Mouse (Mus musculus) 416B (cell line): ENCODE measurements around the gene Pprc1.
A peak's percentile ranks its signal among the peaks of the same experiment; 100 is the strongest.

Source experiments
- DNase-seq: peaks from one replicate; pipeline ENCODE4 v3.0.0; 2011; ENCODE audit warnings: low read depth

Gene Pprc1

DNA sequence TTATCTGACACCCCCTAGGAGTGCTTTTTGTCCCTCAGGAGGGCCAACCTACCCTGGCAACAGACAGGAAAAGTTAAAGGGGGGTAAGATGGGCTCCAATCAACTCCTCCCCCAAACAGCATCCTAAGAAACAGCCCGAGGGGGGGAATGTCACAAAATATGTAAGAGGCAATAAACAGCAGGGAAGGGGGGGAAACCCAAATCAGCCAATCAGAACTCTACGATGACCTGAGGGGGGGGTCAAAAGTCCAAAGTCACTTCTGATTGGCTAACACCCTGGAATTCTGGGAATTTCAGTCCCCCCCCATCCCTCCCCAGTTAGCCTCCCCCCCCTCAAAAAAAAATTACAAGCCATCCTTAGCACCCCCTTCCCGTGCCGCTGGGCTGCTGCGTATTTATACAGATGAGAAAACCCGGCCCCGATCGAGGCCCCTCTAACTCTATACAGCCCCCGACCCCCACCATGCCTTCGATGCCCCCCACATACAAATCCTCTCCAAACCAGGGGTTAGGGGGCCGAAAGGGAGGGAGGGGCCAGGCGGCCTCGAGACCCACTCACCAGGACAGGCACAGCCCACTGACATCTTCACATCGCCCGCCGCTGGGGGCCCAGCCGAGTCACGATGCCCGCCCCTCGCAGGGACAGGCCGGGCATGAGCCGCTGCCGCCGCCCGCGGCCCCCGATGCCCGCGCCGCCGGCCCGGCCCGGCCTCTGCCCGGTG is at the start of gene Pprc1:
Gene Pprc1 (plus strand): TSS at position 616 of the 722 bp plus-strand sequence.
- DNase-seq = peak; percentile 87

DNA sequence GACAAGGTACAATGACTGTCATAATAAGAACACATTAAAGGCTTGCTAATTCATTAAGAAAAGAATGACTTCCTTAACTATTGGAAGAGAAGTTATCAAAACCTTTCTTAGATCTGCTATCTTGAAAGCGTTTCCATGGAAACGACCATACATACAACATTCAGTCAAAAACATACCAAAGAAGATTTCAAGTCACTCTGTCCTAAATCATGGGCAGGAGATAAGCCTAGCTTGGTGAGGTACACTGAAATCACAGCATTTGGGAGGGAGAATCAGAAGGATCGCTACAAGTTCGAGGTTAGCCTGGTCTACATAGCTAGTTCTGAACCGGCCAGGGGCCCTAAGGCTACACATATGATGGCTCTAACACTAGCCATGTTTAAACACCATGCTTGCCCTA is 47.3 kb upstream of the Pprc1 start:
- peak; percentile 49 for DNase-seq

DNA sequence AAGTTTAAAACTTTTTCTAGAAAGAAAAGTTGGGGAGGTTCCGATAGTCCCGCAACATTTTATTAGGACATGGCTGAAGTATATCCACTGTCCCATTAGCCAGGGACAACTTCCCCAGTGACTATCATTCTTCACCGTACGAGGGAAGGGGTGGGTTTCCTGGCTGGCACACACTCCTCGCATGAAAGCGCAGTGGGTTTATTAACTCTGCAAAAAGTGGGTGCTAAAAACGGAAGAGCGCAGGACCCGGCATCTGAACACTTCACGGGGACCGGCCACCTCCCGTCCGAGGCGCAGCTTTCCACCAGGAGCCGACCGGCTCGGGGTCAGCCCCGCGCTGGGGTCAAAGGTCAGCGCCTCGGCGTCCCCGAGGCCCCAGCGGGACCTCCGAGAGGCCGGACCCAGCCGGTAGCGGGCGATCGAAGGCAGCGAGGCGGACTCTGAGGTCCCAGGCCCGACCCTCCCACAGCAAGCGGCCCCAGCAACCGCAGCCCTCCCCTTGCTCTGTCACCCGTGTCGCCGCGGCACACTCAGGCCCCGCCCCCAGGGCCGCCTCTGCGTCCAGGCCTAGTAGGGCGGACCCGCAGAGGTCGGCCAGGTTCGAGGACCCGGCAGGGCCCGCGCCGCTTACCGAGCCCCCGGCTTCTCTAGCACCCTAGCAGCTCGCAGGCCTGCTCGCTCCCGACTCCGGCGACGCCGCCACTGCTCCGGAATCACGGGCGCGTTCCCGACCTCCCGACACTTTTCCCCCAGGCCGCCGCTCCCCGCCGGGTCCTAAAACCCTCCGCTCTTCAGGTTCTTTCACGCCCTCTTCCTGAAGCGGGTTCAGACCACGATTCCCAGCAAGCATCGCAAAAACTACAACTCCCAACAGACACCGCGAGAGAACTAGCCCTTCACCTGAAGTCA is 46.6 kb upstream of the Pprc1 start, which contains the start of gene Armh3:
Gene Armh3 (minus strand): TSS at position 704 of the 909 bp plus-strand sequence.
- DNase-seq = peak; percentile 96

DNA sequence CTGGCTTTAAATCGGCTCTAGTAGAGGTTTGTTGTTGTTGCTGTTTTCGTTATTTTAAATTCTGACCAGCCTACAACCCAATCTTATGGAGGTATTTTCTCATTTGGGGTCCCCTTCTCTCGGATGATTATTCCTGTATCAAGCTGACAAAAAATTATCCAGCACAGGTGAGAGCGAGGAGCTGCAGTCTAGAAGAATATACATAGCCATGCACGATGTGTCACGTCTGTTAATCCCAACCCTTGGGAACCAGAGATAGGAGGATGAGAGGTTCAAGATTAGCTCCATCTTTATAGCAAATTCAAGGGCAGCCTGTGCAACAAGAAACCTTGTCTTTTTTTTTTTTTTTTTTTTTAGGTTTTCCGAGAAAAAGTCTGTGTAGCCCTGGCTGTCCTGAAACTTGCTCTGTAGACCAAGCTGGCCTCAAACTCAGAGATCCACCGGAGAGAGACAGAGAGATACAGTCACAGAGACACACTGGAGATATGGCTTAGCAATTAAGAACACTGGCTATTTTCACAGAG is 45.9 kb upstream of the Pprc1 start:
- DNase-seq = no peak

DNA sequence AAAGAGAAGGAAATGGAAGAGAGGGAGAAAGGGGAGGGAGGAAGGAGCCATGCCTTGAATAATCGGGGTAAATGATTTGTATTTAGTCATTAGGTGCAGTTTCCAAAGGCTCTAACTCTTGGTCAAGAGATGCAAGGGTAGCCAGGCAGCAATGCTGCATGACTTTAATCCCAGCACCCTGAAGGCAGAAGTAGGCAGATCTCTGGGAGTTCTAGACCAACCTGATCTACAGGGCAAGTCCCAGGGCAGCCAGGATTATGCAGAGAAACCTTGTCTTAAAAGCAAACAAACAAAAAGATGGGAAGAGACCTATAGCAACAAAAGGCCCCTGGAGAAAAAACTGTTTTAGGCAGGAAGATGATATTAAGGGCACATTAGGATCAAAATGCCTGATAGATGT is 45.3 kb upstream of the Pprc1 start:
- no peak for DNase-seq

DNA sequence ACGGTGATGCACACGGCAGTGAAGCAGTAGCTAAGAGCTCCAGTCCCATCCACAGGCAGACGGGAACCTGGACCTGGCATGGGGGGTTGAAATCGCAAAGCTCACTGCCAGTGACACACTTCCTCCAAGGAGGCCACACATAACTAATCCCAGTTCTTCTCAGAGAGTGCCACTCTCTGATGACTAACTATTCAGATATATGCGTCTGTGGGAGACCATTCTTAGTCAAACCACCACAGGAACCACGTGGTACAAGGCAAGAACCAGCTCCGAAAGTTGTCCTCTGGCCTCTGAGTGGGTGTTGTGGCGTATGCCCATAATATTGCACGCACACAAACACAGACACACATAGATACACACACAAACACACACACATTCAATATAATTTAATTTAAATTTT is 42.4 kb upstream of the Pprc1 start:
- peak; percentile 95 for DNase-seq

DNA sequence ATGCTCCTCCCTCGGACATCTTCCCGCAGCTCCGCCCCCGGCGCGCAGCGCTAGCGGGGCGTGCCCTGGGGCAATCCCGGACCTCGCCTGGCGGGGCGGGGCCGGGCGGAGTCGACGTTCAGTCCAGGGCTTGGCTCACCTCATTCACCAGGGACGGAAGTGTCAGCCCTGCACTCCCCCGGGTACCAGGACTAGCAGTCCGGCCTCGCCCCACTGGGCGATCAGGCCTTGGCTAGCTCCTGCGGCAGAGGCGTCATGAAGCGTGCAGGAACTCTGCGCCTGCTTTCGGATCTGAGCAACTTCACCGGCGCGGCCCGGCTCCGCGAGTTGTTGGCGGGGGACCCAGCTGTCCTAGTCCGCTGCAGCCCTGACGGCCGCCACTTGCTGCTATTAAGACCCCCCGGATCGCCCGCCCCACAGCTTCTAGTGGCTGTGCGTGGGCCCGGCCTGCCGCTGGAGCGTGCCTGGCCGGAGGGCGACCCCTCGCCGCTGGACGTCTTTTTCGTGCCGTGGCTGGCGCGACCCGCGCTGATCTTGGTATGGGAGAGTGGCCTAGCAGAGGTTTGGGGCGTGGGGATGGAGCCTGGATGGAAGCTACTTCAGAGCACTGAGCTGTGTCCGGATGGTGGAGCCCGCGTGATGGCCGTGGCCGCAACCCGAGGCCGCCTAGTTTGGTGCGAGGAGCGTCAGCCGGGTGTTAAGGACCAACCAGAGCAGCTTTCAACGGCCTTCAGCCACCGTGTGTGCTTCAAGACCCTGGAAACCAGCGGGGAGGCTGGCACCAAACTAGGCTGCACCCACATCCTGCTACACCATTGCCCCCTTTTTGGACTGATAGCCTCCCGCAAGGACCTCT is 41.1 kb upstream of the Pprc1 start, which contains the start of gene Hps6:
Gene Hps6 (plus strand): TSS at position 138 of the 856 bp plus-strand sequence.
- peak; percentile 92 for DNase-seq

DNA sequence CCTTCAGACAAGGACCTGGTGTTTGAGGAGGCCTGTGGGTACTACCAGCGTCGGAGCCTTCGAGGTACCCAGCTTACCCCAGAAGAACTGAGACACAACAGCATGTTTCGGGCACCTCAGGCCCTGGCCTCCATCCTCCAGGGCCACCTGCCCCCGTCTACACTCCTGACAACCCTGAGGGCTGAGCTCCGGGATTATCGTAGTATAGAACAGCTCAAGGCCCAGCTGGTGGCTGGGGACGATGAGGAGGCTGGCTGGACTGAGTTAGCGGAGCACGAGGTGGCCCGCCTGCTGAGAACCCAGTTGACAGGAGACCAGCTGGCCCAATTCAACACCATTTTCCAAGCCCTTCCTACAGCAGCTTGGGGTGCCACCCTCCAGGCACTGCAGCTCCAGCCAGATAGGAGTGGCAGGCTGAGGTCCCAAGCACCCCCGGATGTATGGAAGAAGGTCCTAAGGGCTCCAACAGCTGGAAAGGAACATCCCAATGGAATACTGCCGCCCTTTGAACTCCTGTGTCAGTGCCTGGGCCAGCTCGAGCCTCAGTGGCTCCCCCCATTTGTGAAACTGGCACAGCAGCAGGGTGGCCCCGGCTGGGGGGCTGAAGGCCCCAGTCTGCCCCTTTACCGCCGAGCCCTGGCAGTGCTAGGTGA is 39.7 kb upstream of the Pprc1 start:
- DNase-seq = no peak

DNA sequence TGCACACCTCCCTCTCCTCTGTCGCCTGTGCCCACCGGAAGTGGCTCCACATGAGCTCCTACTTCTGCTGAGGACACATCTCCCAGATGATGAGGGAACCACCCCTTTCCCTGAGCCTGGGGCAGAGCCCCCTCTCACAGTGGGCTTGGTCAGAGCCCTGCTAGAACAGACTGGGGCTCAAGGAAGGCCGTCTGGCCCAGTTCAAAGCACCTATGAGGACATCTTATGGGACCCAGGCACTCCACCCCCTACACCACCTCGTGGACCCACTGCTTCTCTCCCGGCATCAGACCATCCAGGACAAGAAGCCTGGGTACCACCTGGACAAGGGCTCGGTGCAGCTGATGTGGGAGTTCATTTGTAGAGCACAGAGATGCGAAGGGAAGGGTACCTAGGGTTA is 39.0 kb upstream of the Pprc1 start:
- no peak for DNase-seq

DNA sequence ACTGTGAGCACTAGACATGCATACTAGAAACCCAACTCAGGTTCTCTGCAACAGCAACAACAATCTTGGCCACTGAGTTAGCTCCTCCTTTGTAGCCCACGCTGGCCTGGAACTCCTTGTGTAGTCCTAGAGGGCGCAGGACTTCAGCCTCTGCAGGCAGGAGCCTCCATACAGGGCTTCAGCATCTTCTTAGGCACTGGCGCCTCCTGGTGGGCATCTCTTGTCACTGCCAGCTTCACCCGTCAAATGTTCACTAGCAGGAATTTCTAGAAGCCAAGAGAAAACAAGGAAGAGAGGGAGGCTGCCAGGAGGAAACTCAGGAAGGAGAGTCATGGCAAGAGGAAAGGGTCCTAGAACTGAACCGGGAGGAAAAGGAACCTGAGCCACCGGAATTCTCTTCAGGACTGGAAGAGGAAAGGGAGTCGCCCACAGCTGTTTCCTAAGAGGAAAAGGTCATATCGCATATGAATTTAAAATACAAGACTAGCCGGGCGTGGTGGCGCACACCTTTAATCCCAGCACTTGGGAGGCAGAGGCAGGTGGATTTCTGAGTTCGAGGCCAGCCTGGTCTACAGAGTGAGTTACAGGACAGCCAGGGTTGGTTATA is 30.0 kb upstream of the Pprc1 start:
- DNase-seq = peak; percentile 94

DNA sequence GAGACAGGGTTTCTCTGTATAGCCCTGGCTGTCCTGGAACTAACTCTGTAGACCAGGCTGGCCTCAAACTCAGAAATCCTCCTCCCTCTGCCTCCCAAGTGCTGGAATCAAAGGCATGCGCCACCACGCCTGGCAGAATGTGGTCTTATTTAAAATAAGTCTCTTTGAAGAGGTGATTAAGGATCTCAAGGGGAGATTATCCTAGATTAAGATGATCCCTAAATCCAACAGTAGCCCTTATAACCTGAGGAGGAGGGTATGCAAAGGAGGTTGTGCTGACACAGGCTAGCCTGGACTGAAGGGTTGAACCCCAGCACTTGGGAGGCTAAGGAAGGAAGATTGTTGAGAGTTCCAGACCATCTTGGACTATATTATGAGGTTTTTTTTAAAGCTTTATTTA is 28.7 kb upstream of the Pprc1 start:
- DNase-seq = no peak

DNA sequence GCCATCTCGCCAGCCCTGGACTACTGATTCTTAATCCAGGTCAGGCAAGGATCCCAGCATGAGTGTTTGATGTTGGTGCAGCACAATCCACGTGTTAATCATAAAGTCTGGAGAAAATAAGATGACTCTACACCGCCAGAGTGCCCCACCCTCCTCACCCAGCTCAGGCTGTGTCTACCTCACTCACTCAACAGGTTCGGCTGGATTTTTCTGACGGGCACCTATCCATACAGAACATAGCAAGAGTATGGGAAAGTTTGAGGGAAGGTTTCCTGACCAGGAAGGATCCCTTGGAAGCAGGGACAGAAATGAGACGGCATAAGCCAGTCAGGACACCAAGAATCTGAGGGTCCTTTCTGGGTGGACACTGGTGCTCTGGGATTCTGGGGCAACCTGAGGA is 19.7 kb upstream of the Pprc1 start:
- DNase-seq = no peak

DNA sequence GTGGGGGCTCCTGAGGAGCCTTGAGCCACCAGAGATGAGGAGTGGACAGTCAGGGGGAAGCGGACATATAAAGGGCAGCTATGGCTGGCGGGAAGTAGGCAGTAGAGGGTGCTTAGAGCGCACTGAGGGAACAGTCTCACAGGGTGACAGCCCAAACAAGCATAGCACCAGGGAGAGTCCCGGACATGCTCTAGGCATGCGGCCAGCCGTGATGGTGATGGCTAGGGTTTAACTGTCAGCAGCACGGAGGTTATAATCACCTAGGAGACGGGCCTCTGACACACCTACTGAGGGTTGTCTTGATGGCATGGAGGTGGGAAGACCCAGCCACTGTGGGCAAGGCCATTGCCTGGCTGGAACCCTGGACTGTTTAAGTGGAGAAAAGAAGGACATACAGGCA is 18.1 kb upstream of the Pprc1 start:
- DNase-seq = no peak

DNA sequence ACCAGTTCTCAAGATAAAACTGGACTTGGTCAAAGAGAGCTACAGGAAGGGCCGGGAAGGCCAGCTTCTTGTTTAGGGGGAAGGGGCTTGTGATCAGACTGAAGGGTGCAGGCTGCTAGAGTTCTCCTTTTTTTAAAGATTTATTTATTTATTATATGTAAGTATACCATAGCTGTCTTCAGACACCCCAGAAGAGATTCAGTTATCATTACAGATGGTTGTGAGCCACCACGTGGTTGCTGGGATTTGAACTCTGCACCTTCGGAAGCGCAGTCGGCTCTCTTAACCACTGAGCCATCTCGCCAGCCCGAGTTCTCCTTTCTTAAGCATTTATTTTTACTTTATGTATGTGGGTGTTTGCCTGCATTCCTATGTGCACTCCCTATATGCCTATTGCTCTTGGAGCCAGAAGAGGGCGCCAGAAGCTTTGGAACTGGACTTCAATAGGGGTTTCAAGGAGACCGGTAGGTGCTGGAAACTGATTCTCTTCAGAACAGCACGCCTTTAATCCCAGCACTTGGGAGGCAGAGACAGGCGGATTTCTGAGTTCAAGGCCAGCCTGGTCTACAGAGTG is 15.9 kb upstream of the Pprc1 start:
- DNase-seq = peak; percentile 65

DNA sequence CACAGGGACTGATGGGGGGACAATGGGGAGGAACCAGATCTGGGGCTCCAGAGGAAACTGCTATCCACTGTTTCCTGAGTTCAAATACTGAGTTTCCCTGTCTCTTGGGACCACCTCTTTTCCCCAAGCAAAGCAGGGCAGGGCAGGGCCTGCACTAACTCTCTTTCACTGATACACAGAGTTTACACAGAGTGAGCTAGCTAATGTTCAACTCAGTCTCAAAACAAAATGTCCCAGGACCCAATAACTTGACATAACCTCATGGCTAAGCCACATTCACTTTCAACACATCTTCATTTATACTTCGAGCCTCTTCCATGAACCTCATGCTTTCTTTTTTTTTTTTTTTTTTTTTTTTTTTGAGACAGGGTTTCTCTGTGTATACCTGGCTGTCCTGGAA is 15.0 kb upstream of the Pprc1 start:
- no peak for DNase-seq

DNA sequence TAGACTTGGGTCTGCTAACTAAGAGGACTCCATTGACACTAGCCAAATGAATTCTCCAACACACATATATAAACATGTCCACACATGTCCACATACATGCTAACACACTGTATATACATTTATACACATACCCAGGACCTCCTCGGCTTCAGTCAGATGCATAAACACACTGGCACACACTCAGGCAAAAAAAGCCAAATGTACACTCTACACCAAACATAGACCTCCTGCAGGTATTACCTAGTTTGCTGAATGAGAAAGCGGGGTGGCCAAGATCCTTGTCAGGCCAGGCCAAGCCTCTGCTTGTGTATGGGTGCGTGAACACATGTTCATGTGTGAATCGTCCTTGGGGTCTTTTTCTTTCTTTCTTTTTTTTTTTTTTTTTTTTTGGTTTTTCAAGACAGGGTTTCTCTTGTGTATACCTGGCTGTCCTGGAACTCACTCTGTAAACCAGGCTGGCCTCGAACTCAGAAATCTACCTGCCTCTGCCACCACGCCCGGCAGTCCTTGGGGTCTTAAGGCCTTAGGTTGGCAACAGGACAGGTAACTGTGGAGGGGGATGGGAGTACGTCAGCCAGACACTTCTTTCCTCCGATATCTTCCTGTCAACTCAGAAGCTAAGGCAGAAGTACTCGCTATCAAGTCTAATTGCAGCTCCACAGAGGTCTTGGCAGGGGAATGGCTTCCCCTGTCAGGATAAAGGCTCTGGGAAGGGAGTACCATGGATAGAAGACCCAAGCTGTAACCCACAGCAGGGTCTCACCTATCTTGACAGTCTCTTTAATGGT is 14.3 kb upstream of the Pprc1 start:
- no peak for DNase-seq

DNA sequence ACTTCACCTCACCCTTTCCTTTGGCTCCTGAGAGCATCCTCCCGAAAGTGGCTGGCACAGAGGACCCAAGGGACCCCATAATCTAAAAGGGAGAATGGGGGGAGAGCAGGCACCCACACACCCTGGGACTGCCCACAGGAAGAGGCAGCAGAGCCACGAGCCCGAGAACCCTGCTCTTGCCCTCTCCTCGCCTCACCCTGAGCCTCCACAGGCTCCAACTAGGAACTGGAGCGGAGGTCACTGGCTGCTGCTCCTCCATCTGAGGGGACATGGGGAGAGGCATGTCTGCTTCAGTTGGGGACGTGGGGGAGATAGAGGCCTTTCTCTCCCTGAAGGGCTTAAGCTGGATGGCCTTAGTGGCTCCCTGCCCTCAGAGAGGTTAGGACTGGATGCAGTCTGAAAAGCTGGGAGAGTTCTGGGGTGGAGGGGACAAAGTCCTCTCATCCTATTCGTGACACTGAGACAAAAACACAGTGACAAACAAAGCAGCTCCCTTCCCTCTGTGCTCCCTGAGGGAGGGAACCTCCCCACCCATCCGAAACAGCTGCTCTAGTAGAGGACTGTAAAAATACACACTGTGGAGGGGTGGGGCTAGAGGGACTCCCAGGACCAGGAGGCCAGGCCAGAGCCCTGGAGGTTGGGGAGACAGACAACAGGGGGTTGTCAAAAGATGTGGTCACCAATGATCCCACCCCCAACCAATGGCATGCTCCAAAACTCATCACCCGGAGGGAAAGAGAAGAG is 12.8 kb upstream of the Pprc1 start:
- DNase-seq = no peak

DNA sequence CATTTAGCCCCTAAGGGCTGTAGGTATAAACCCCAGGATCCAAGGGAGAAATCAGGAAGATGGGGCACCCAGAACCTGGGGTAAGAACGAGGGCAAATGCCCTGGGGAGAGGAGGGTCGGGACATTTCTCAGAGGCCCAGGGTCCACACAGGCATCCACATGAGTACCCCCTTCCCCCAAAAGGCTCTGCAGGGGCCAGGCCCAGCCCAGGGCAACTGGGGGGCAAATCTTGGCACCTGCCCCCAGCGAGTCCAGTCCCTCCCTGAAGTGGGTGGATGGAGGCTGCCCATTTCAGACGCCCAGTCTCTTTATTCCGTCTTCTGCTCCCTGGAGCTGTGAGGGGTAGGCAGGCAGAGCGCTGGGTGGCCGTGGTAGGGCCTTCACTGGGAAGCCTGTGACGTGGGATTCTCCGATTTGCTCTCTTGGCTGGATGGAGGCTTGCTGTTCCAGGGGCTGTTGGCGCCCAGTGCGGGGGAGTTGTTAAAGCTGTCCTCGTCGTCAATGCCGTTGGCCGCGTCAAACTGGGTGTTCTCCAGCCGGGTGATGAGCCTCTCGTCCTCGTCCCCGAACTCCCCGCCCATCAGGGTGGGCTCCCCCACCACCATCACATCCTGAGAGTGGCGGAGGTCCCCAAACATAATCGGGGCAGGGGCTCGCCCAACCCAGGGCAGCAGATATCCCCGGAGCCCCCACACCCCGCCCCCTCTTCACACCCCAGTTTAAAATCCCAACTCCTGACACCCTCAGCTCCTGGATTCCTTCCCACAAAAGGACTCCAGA is 11.8 kb upstream of the Pprc1 start:
- DNase-seq = no peak
